Comparison of ENCODE assay signal across 2 mouse cellular contexts in genomic region chr17:15490542-15490941, GRCm38 (mm10).
TF ChIP-seq lines count a peak whose summit lies in the region.

No protein-coding gene starts in this region.

TF ChIP-seq in MEL, 35 proteins besides CTCF, POLR2A, EP300 and RAD21:
- TF ChIP-seq ELF1 (IDR thresholded peaks at IDR 0.05; ENCODE audit: low read depth, low read length) (0 out of 2 replicates have a peak, but pooled peaks have one; percentile 17), JUND (IDR thresholded peaks at IDR 0.05; ENCODE audit: low read depth, low read length) (no peak), USF1 (IDR thresholded peaks at IDR 0.05; ENCODE audit: low read depth, low read length) (no peak), MEF2A (IDR thresholded peaks at IDR 0.05; ENCODE audit: extremely low read depth, insufficient replicate concordance, low read depth, low read length, poor library complexity, severe bottlenecking) (no peak)

TF ChIP-seq in myocyte, 11 proteins besides CTCF, POLR2A, EP300 and RAD21:
- TF ChIP-seq CEBPB (IDR thresholded peaks at IDR 0.05; ENCODE audit: insufficient read depth, poor library complexity, severe bottlenecking) (peak; percentile 67), MAX (IDR thresholded peaks at IDR 0.05; ENCODE audit: low read depth) (no peak), MYOG (IDR thresholded peaks at IDR 0.05; ENCODE audit: control insufficient read depth in 1 of 3, insufficient read depth in 1 of 3, insufficient read length in 2 of 3, low read depth in 2 of 3) (no peak), USF1 (IDR thresholded peaks at IDR 0.05; ENCODE audit: low read depth) (no peak), POLR2AphosphoS2 (IDR thresholded peaks at IDR 0.05; ENCODE audit: insufficient read length, low read depth) (no peak)
